Mouse (Mus musculus) hindbrain, embryonic 11.5 days (tissue): Measurements from ENCODE around the gene Adcy10. TPM values are rescaled to one million over a fixed set of nuclear protein-coding genes. Genes with fewer than 3 reads are reported as not detected.
A peak's percentile ranks its signal among the peaks of the same experiment; 100 is the strongest.

Experiments
- ATAC-seq: fragments of 200-750 bp; cut with Nextera tagmentation; 2 replicates; pipeline ENCODE4 v1.8.0; 2017; ENCODE audit warnings: mild to moderate bottlenecking, moderate TSS enrichment, moderate library complexity; ENCODE audit not compliant: low FRiP score
- DNase-seq: peaks from one replicate; pipeline ENCODE4 v3.0.0-alpha.2; 2015; ENCODE audit warnings: low spot score
- H3K27ac ChIP-seq: fragments of 300-500 bp; sonication (generic); 2 replicates; pipeline ENCODE4 v1.5.1; 2014; ENCODE audit warnings: mild to moderate bottlenecking, low read depth, low read length
- H3K27me3 ChIP-seq: fragments of 300-500 bp; sonication (generic); 2 replicates; pipeline ENCODE4 v1.6.1; 2014; ENCODE audit warnings: mild to moderate bottlenecking, low read length, moderate library complexity, mixed read lengths; ENCODE audit not compliant: control insufficient read depth, insufficient read depth
- H3K36me3 ChIP-seq: fragments of 300-500 bp; sonication (generic); 2 replicates; pipeline ENCODE4 v1.6.1; 2014; ENCODE audit warnings: mild to moderate bottlenecking, low read length, moderate library complexity, mixed read lengths; ENCODE audit not compliant: control insufficient read depth, insufficient read depth
- H3K4me1 ChIP-seq: fragments of 300-500 bp; sonication (generic); replicated peaks from 2 replicates; pipeline ENCODE4 v1.6.1; 2014; ENCODE audit warnings: low read length, mixed read lengths; ENCODE audit not compliant: control insufficient read depth, insufficient read depth
- H3K4me2 ChIP-seq: fragments of 300-500 bp; sonication (generic); replicated peaks from 2 replicates; pipeline ENCODE4 v1.6.1; 2014; ENCODE audit warnings: mild to moderate bottlenecking, low read depth, low read length
- H3K4me3 ChIP-seq: fragments of 300-500 bp; sonication (generic); 2 replicates; pipeline ENCODE4 v1.5.1; 2014; ENCODE audit warnings: low read depth, low read length
- H3K9ac ChIP-seq: fragments of 300-500 bp; sonication (generic); 2 replicates; pipeline ENCODE4 v1.6.1; 2014; ENCODE audit warnings: low read depth, low read length
- H3K9me3 ChIP-seq: fragments of 300-500 bp; sonication (generic); 2 replicates; pipeline ENCODE4 v1.6.1; 2016; ENCODE audit warnings: low read length; ENCODE audit not compliant: control insufficient read depth
- WGBS: fragments of 180-500 bp; shearing (Covaris S2); extraction: QIAGEN DNeasy Blood & Tissue Kit; methylation state at CpG from one replicate; pipeline ENCODE4 v1.1.7; 2014; 5-methylcytosine and 5-hydroxymethylcytosine counted together
- polyA plus RNA-seq: library from polyadenylated mRNA; unstranded; fragments of >200 nt; fragmentation: Nextera tagmentation; extraction: Ambion mirVana; gene quantifications from 2 replicates; pipeline ENCODE4 v1.2.1, GENCODE M21; 2014

The Adcy10 gene
- polyA plus RNA-seq, 1 experiment from 2014 or later: 0.15 TPM

DNA sequence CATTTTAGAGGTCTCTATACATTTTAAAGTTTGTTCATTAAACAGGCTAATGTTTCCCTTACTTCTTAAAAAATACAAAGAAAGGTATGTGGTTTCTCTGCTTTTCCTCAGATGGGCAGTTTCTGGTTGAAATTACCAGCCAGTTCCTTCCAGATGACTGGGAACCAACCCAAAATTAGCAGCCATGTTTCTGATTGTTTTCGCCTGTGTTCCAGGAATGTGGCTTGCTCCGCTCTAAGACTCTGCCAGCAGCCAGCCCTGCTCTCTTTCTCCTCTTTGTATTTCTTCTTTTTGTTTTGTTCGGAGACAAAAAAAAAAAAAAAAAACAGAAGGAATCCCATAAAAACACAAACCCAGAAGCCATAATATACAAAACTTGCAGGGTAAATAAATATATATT lies 13.9 kb downstream of the Adcy10 start:
- H3K27me3 ChIP-seq: no peaks in the 10 kb centered on the region
- H3K27ac ChIP-seq: no peak overlapping the region
- H3K4me1 ChIP-seq: no peaks in the 10 kb centered on the region
- H3K36me3 ChIP-seq: no peaks in the 10 kb centered on the region
- H3K4me3 ChIP-seq: no peak overlapping the region
- H3K9me3 ChIP-seq: no peaks in the 10 kb centered on the region
- ATAC-seq (no peak), DNase-seq (no peak)
- H3K4me2 ChIP-seq: no peak overlapping the region
- no peak overlapping the region for H3K9ac ChIP-seq
- 64% methylated on average over 3 of the region's 3 CpGs for WGBS

DNA sequence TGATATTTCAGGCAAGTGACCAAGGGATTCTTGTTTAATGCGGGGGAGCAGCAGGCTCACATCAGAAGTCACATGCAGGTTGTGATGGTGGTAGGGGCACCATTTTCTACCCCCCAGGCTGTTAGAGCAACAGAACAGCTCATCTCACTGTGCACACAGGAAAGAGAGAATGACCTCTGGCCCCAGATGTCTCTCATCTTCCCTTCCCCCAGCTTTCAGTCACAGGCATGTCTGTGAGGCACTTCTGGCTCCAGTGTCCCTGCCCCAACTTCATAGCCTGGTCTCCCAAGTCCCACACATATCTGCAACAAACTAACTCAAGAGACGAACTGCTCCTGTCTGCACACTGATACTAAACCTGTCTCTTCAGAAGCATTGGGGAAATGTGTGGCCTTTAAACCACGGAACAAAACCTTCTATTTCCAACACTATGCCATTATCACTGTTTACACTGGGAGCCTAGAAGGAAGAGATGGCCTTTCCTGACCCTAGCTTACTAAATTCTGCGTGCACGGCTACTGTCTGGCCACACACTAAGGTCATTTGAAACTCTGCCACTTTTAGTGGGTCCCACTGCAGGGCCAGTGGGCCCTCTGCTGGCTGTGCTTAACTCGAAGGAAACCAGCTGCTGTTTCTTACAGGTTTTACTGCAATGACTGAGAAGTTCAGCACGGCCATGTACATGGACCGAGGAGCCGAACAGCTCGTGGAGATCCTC lies 18.5 kb downstream of the Adcy10 start:
- H3K4me1 ChIP-seq: no peaks in the 10 kb centered on the region
- H3K4me2 ChIP-seq: no peak overlapping the region
- H3K9ac ChIP-seq: no peak overlapping the region
- no peaks in the 10 kb centered on the region for H3K36me3 ChIP-seq
- no peak for DNase-seq
- H3K4me3 ChIP-seq: no peak overlapping the region
- no peaks in the 10 kb centered on the region for H3K9me3 ChIP-seq
- H3K27me3 ChIP-seq: no peaks in the 10 kb centered on the region
- 0 out of 2 replicates have a peak, but pooled peaks have one; percentile 12 for ATAC-seq
- 60% methylated on average over 10 of the region's 10 CpGs for WGBS
- no peak overlapping the region for H3K27ac ChIP-seq

DNA sequence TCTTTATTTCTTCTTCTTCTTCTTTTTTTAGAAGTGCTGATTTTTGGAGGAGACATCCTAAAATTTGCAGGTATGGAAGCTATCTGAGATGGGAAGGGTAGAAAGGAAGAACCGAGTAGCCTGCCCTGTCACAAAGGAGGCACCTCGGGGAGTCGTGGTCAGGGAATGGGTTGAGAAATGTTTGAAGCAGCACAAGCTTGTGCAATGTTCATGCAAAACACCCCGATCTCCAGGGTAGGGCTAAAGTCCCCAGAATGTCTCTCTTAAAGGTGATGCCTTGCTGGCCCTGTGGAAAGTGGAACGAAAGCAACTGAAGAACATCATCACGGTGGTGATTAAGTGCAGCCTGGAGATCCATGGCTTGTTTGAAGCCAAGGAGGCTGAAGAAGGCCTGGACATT lies 21.3 kb downstream of the Adcy10 start:
- H3K27ac ChIP-seq: no peak overlapping the region
- H3K9me3 ChIP-seq: no peaks in the 10 kb centered on the region
- no peak overlapping the region for H3K4me2 ChIP-seq
- H3K4me3 ChIP-seq: no peak overlapping the region
- 88% methylated on average over 6 of the region's 6 CpGs for WGBS
- no peaks in the 10 kb centered on the region for H3K36me3 ChIP-seq
- ATAC-seq (no peak), DNase-seq (no peak)
- no peaks in the 10 kb centered on the region for H3K4me1 ChIP-seq
- H3K9ac ChIP-seq: no peak overlapping the region
- H3K27me3 ChIP-seq: no peaks in the 10 kb centered on the region

DNA sequence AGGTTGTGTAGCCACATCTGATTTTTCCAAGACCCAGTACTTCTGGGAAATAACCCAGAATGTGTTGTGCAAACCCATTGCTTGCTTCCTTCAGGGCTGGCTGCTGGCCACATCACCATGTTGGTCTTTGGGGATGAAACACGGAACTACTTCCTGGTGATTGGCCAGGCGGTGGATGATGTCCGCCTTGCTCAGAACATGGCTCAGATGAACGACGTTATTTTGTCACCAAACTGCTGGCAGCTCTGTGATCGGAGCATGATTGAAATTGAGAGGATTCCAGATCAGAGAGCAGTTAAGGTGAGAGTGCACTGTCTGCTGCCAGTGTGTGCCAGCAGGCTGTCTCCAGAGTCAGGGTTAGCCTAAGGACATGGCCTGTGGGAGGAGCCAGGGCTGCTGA lies 25.2 kb downstream of the Adcy10 start:
- H3K9ac ChIP-seq: no peak overlapping the region
- DNase-seq (no peak), ATAC-seq (no peak)
- no peaks in the 10 kb centered on the region for H3K4me1 ChIP-seq
- H3K4me3 ChIP-seq: no peak overlapping the region
- WGBS: 90% methylated on average over 6 of the region's 6 CpGs
- H3K4me2 ChIP-seq: no peak overlapping the region
- no peaks in the 10 kb centered on the region for H3K9me3 ChIP-seq
- no peaks in the 10 kb centered on the region for H3K36me3 ChIP-seq
- H3K27me3 ChIP-seq: no peaks in the 10 kb centered on the region
- no peak overlapping the region for H3K27ac ChIP-seq

DNA sequence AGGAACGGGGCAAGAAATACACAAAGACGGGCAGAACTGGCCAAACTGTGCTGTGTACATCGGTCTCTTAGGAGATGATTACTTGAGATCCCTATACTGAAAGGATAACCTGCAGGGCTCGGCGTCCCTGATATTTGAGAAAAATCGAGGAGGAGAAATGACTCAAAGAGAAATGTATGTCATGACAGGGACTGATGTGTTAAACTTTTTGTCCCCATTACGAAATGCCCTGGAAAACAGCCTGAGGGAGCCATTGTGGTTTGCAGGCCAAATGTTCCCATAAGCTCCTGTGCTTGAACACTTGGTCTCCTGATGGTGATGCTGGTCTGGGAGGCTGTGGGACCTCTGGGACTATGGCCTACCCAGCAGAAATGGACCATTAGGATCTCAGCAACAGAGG lies 35.7 kb downstream of the Adcy10 start:
- DNase-seq (no peak), ATAC-seq (no peak)
- no peaks in the 10 kb centered on the region for H3K27me3 ChIP-seq
- no peak overlapping the region for H3K4me3 ChIP-seq
- no peaks in the 10 kb centered on the region for H3K9me3 ChIP-seq
- no peak overlapping the region for H3K9ac ChIP-seq
- no peaks in the 10 kb centered on the region for H3K4me1 ChIP-seq
- H3K27ac ChIP-seq: no peak overlapping the region
- no peaks in the 10 kb centered on the region for H3K36me3 ChIP-seq
- no peak overlapping the region for H3K4me2 ChIP-seq
- WGBS: 89% methylated on average over 7 of the region's 7 CpGs

DNA sequence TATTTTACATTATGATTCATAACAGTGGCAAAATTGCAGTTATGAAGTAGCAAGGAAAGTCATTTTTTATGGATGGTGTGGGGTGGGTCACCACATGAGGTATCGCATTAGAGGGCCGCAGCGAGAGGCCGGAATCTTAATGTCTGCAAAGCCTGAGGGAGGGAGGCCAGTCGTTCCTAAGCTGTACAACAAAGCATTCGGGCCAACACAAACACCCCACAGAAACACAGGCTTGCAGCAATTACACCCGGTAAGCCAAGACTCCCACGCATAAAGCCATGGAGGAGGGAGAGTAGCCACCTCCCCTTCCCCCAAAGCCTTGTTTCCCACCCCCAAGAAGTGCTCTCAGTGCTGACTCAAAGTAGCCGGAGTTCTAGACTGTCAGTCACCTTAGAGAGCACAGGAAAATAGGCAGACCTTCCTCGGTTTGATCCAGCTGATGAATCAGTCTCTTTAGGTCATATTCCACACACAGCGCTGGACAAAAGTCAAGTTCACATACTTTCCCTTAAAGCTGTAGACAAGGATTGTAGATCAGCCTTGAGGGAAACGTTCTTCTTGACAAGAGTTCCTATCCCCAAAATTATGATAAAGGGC lies 51.2 kb downstream of the Adcy10 start:
- DNase-seq (no peak), ATAC-seq (no peak)
- 74% methylated on average over 12 of the region's 12 CpGs for WGBS
- Histone ChIP-seq H3K27ac (no peak overlapping the region), H3K4me3 (no peak overlapping the region), H3K4me1 (no peaks in the 10 kb centered on the region), H3K27me3 (no peaks in the 10 kb centered on the region), H3K9me3 (no peaks in the 10 kb centered on the region), H3K9ac (no peak overlapping the region), H3K36me3 (no peaks in the 10 kb centered on the region), H3K4me2 (no peak overlapping the region)

DNA sequence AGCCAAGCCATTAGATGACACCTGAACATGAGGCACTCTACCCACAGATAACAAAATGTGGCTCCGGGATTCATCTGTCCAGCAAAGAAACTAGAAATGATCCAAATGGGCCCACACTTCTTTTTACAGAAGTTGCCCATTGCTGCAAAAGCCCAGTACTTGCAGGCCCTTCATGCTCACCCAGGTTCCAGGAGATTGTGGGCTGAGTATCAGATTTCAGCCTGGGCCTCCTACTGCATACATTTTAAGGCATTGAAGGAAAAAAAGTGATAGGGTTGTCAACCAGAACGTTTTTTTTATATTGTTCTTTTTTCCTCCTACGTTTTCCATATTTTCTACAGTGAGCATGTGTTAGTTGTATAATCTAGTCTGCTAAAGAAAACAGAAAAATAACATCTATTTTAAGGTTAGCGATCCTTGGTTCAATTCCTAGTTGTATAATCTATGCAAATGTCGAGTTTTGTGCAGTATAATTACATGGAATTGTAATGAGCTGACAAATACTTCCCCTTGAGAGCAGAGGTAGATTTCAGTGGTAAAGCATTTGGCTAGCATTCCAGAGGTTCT lies 52.3 kb downstream of the Adcy10 start:
- Histone ChIP-seq H3K4me3 (no peak overlapping the region), H3K9me3 (no peaks in the 10 kb centered on the region), H3K27ac (no peak overlapping the region), H3K4me2 (no peak overlapping the region), H3K36me3 (no peaks in the 10 kb centered on the region), H3K9ac (no peak overlapping the region), H3K27me3 (no peaks in the 10 kb centered on the region), H3K4me1 (no peaks in the 10 kb centered on the region)
- WGBS: 71% methylated on average over 5 of the region's 5 CpGs
- ATAC-seq (no peak), DNase-seq (no peak)

DNA sequence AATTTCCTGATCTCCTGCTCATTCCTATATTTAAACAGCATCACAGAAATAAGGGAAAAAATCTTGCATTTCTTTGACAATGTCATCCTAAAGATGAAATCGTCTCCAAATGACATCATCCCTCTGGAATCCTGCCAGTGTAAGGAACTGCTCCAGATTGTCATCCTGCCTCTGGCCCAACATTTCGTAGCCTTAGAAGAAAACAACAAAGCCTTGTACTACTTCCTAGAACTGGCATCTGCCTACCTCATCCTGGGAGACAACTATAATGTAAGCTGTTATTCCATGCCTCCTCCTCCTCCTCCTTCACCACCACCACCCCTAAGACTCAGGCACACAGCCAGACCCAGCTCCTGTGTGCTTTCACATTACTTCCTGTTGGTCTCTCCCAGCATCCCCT lies 71.7 kb downstream of the Adcy10 start:
- no peaks in the 10 kb centered on the region for H3K9me3 ChIP-seq
- H3K4me2 ChIP-seq: no peak overlapping the region
- H3K36me3 ChIP-seq: no peaks in the 10 kb centered on the region
- no peaks in the 10 kb centered on the region for H3K4me1 ChIP-seq
- no peaks in the 10 kb centered on the region for H3K27me3 ChIP-seq
- WGBS: 76% methylated on average over 2 of the region's 2 CpGs
- H3K4me3 ChIP-seq: no peak overlapping the region
- H3K9ac ChIP-seq: no peak overlapping the region
- ATAC-seq: no peak
- no peak overlapping the region for H3K27ac ChIP-seq
- no peak for DNase-seq

DNA sequence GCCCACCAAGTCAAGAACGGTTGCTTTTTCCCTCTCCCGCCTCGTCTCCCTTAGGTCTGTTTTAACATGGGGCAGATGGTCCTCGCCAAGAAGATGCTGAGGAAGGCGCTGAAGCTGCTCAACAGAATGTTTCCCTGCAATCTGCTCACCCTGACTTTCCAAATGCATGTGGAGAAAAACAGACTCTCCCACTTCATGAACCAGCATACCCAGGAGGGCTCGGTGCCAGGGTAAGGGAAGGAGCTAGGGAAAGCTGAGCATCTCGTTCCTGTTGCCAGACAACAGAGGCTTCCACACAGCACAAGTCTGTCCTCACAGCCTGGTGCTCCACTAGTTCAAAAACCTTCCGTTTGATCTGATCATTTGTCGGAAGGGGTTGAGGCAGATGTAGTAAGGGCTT lies 74.1 kb downstream of the Adcy10 start:
- no peaks in the 10 kb centered on the region for H3K9me3 ChIP-seq
- ATAC-seq (no peak), DNase-seq (no peak)
- no peaks in the 10 kb centered on the region for H3K27me3 ChIP-seq
- no peak overlapping the region for H3K9ac ChIP-seq
- WGBS: 92% methylated on average over 9 of the region's 9 CpGs
- H3K4me3 ChIP-seq: no peak overlapping the region
- H3K4me1 ChIP-seq: no peaks in the 10 kb centered on the region
- H3K27ac ChIP-seq: no peak overlapping the region
- H3K4me2 ChIP-seq: no peak overlapping the region
- H3K36me3 ChIP-seq: no peaks in the 10 kb centered on the region
